Mouse (Mus musculus) embryonic facial prominence, embryonic 15.5 days (tissue): ENCODE data around the gene Lamc3. TPM values are rescaled to one million over a fixed set of nuclear protein-coding genes. Genes with fewer than 3 reads are reported as not detected.
"Not testable (repeated sequence)": the region's sequence is repeated elsewhere in the genome, so short reads cannot be mapped to it uniquely, and the experiment has no call there.

Source experiments
- ATAC-seq: fragments of 200-750 bp; cut with Nextera tagmentation; 2 replicates; pipeline ENCODE4 v1.8.0; 2017; ENCODE audit warnings: low read depth, moderate TSS enrichment; ENCODE audit not compliant: insufficient number of reproducible peaks, low FRiP score, low TSS enrichment
- H3K27ac ChIP-seq: fragments of 300-500 bp; sonication (generic); replicated peaks from 2 replicates; pipeline ENCODE4 v1.5.1; 2015; ENCODE audit warnings: mild to moderate bottlenecking, inconsistent platforms
- H3K27me3 ChIP-seq: fragments of 300-500 bp; sonication (generic); 2 replicates; pipeline ENCODE4 v1.6.1; 2015; ENCODE audit warnings: inconsistent platforms
- H3K36me3 ChIP-seq: fragments of 300-500 bp; sonication (generic); 2 replicates; pipeline ENCODE4 v1.6.1; 2015; ENCODE audit warnings: mild to moderate bottlenecking, inconsistent platforms
- H3K4me1 ChIP-seq: fragments of 300-500 bp; sonication (generic); 2 replicates; pipeline ENCODE4 v1.6.1; 2015; ENCODE audit warnings: inconsistent platforms
- H3K4me2 ChIP-seq: fragments of 300-500 bp; sonication (generic); replicated peaks from 2 replicates; pipeline ENCODE4 v1.6.1; 2015; ENCODE audit warnings: mild to moderate bottlenecking, inconsistent platforms
- H3K4me3 ChIP-seq: fragments of 300-500 bp; sonication (generic); replicated peaks from 2 replicates; pipeline ENCODE4 v1.5.1; 2015; ENCODE audit warnings: mild to moderate bottlenecking, inconsistent platforms
- H3K9ac ChIP-seq: fragments of 300-500 bp; sonication (generic); 2 replicates; pipeline ENCODE4 v1.6.1; 2015; ENCODE audit warnings: inconsistent platforms
- H3K9me3 ChIP-seq: fragments of 300-500 bp; sonication (generic); replicated peaks from 2 replicates; pipeline ENCODE4 v1.6.1; 2016; ENCODE audit warnings: inconsistent platforms
- WGBS: fragments of 180-500 bp; shearing (Covaris S2); methylation state at CpG from one replicate; pipeline ENCODE4 v1.1.7; 2015; 5-methylcytosine and 5-hydroxymethylcytosine counted together
- polyA plus RNA-seq: library from polyadenylated mRNA; unstranded; fragments of >200 nt; fragmentation: Nextera tagmentation; extraction: Ambion mirVana; gene quantifications from 2 replicates; pipeline ENCODE4 v1.2.1, GENCODE M21; 2015

The Lamc3 gene
- polyA plus RNA-seq, 1 experiment from 2014 or later = 6.1 TPM

GRCm38 (mm10) chr2:31904622-31905021 is 17.5 kb downstream of the Lamc3 start:
- no peak for ATAC-seq
- Histone ChIP-seq H3K27ac (peak overlapping the region; percentile 51), H3K36me3 (no peaks in the 10 kb centered on the region), H3K9me3 (no peaks in the 10 kb centered on the region), H3K4me3 (no peak overlapping the region), H3K9ac (no peak overlapping the region), H3K4me2 (no peak overlapping the region), H3K4me1 (peaks cover 43% of the 10 kb centered on the region), H3K27me3 (no peaks in the 10 kb centered on the region)
- WGBS = 13% methylated on average over 8 of the region's 8 CpGs

GRCm38 (mm10) chr2:31905682-31906081 is 18.6 kb downstream of the Lamc3 start:
- no peak overlapping the region for H3K4me2 ChIP-seq
- no peak overlapping the region for H3K4me3 ChIP-seq
- no peaks in the 10 kb centered on the region for H3K27me3 ChIP-seq
- 49% methylated on average over 9 of the region's 9 CpGs for WGBS
- H3K27ac ChIP-seq = no peak overlapping the region
- no peak overlapping the region for H3K9ac ChIP-seq
- no peaks in the 10 kb centered on the region for H3K9me3 ChIP-seq
- H3K36me3 ChIP-seq = no peaks in the 10 kb centered on the region
- H3K4me1 ChIP-seq = peaks cover 39% of the 10 kb centered on the region
- ATAC-seq = no peak

- 63% methylated on average over 9 of the region's 9 CpGs for WGBS
- ATAC-seq = no peak
- Histone ChIP-seq H3K4me3 (no peak overlapping the region), H3K9ac (no peak overlapping the region), H3K4me1 (peaks cover 37% of the 10 kb centered on the region), H3K27ac (no peak overlapping the region), H3K27me3 (no peaks in the 10 kb centered on the region), H3K36me3 (no peaks in the 10 kb centered on the region), H3K9me3 (no peaks in the 10 kb centered on the region), H3K4me2 (no peak overlapping the region)
Measured at GRCm38 (mm10) chr2:31906407-31906806, 19.3 kb downstream of the Lamc3 start.

GRCm38 (mm10) chr2:31912575-31912974 is 25.5 kb downstream of the Lamc3 start:
- Histone ChIP-seq H3K4me1 (no peaks in the 10 kb centered on the region), H3K9ac (no peak overlapping the region), H3K27ac (no peak overlapping the region), H3K4me3 (no peak overlapping the region), H3K9me3 (no peaks in the 10 kb centered on the region), H3K36me3 (no peaks in the 10 kb centered on the region), H3K4me2 (no peak overlapping the region), H3K27me3 (no peaks in the 10 kb centered on the region)
- 72% methylated on average over 4 of the region's 4 CpGs for WGBS
- no peak for ATAC-seq

- ATAC-seq = not testable (repeated sequence)
Measured at GRCm38 (mm10) chr2:31914213-31914612, 27.1 kb downstream of the Lamc3 start.

GRCm38 (mm10) chr2:31915112-31915511 is 28.0 kb downstream of the Lamc3 start:
- no peak overlapping the region for H3K4me3 ChIP-seq
- WGBS = 23% methylated on average over 4 of the region's 4 CpGs
- no peaks in the 10 kb centered on the region for H3K27me3 ChIP-seq
- no peaks in the 10 kb centered on the region for H3K9me3 ChIP-seq
- H3K9ac ChIP-seq = no peak overlapping the region
- no peak overlapping the region for H3K4me2 ChIP-seq
- H3K27ac ChIP-seq = no peak overlapping the region
- H3K4me1 ChIP-seq = no peaks in the 10 kb centered on the region
- no peaks in the 10 kb centered on the region for H3K36me3 ChIP-seq
- ATAC-seq = no peak

More at GRCm38 (mm10) chr2:31914213-31914612, 27.1 kb downstream of the Lamc3 start:
- not testable (repeated sequence) for H3K9me3 ChIP-seq, H3K27me3 ChIP-seq, H3K36me3 ChIP-seq, H3K4me3 ChIP-seq, H3K27ac ChIP-seq, H3K4me1 ChIP-seq, H3K4me2 ChIP-seq, H3K9ac ChIP-seq

- no peaks in the 10 kb centered on the region for H3K27me3 ChIP-seq
- H3K36me3 ChIP-seq = no peaks in the 10 kb centered on the region
- H3K9me3 ChIP-seq = no peaks in the 10 kb centered on the region
- H3K4me3 ChIP-seq = no peak overlapping the region
- WGBS = 21% methylated on average over 4 of the region's 4 CpGs
- no peak for ATAC-seq
- H3K9ac ChIP-seq = no peak overlapping the region
- no peaks in the 10 kb centered on the region for H3K4me1 ChIP-seq
- no peak overlapping the region for H3K27ac ChIP-seq
- H3K4me2 ChIP-seq = no peak overlapping the region
Measured at GRCm38 (mm10) chr2:31917636-31918035, 30.5 kb downstream of the Lamc3 start.

- H3K4me1 ChIP-seq = no peaks in the 10 kb centered on the region
- no peak overlapping the region for H3K4me3 ChIP-seq
- no peaks in the 10 kb centered on the region for H3K36me3 ChIP-seq
- 66% methylated on average over 4 of the region's 4 CpGs for WGBS
- H3K4me2 ChIP-seq = no peak overlapping the region
- H3K27me3 ChIP-seq = peaks cover 6% of the 10 kb centered on the region; the same call in 1 of the 2 replicates
- H3K9ac ChIP-seq = no peak overlapping the region
- H3K9me3 ChIP-seq = no peaks in the 10 kb centered on the region
- H3K27ac ChIP-seq = no peak overlapping the region
- ATAC-seq = no peak
Measured at GRCm38 (mm10) chr2:31923645-31924044, 36.6 kb downstream of the Lamc3 start.

- no peaks in the 10 kb centered on the region for H3K4me1 ChIP-seq
- no peak overlapping the region for H3K4me2 ChIP-seq
- no peak overlapping the region for H3K9ac ChIP-seq
- H3K4me3 ChIP-seq = no peak overlapping the region
- ATAC-seq = no peak
- no peak overlapping the region for H3K27ac ChIP-seq
- WGBS = 21% methylated on average over 9 of the region's 9 CpGs
- peaks cover 6% of the 10 kb centered on the region; the same call in 1 of the 2 replicates for H3K27me3 ChIP-seq
- H3K36me3 ChIP-seq = no peaks in the 10 kb centered on the region
- no peaks in the 10 kb centered on the region for H3K9me3 ChIP-seq
Measured at GRCm38 (mm10) chr2:31924811-31925210, 37.7 kb downstream of the Lamc3 start.

GRCm38 (mm10) chr2:31925936-31926335 is 38.8 kb downstream of the Lamc3 start:
- H3K4me3 ChIP-seq = no peak overlapping the region
- WGBS = 49% methylated on average over 4 of the region's 4 CpGs

GRCm38 (mm10) chr2:31929664-31930063 is 42.6 kb downstream of the Lamc3 start:
- Histone ChIP-seq H3K9ac (no peak overlapping the region), H3K9me3 (no peaks in the 10 kb centered on the region), H3K27me3 (no peaks in the 10 kb centered on the region), H3K4me1 (no peaks in the 10 kb centered on the region), H3K36me3 (no peaks in the 10 kb centered on the region), H3K4me3 (no peak overlapping the region), H3K4me2 (no peak overlapping the region), H3K27ac (no peak overlapping the region)
- 81% methylated on average over 3 of the region's 3 CpGs for WGBS
- ATAC-seq = no peak

More at GRCm38 (mm10) chr2:31925936-31926335, 38.8 kb downstream of the Lamc3 start:
- peaks cover 6% of the 10 kb centered on the region; the same call in 1 of the 2 replicates for H3K27me3 ChIP-seq
- no peak overlapping the region for H3K27ac ChIP-seq
- ATAC-seq = no peak
- H3K4me2 ChIP-seq = no peak overlapping the region
- H3K9me3 ChIP-seq = no peaks in the 10 kb centered on the region
- no peak overlapping the region for H3K9ac ChIP-seq
- no peaks in the 10 kb centered on the region for H3K36me3 ChIP-seq
- H3K4me1 ChIP-seq = no peaks in the 10 kb centered on the region

- no peaks in the 10 kb centered on the region for H3K36me3 ChIP-seq
- no peak for ATAC-seq
- H3K4me2 ChIP-seq = no peak overlapping the region
- H3K9ac ChIP-seq = no peak overlapping the region
- no peak overlapping the region for H3K27ac ChIP-seq
- 44% methylated on average over 4 of the region's 4 CpGs for WGBS
- H3K4me1 ChIP-seq = no peaks in the 10 kb centered on the region
- H3K9me3 ChIP-seq = no peaks in the 10 kb centered on the region
- no peak overlapping the region for H3K4me3 ChIP-seq
- no peaks in the 10 kb centered on the region for H3K27me3 ChIP-seq
Measured at GRCm38 (mm10) chr2:31934551-31934950, 47.5 kb downstream of the Lamc3 start.
